Mouse (Mus musculus): ENCODE measurements around the gene Cacna1c.

DNA sequence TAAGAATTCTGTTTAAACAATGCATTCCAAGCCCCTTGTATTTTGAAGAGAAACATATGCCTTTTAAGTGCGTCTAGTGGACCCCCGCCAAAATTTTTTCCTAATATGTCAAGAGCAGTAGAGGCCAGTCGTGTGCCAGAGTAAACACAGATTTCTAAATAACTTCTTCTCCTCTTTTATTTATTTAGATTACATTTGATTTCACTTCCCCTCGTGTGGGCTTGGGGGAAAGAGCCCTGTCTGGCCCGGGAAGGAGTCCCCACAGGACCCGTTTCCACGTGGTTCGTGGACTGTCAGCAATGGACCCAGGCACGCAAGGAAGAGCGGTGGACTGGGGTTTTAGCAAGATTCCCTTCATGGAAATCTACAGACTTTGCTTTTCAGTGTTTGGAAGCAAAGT, 143.4 kb downstream of the Cacna1c start:
- TF ChIP-seq POLR2A (IDR thresholded peaks at IDR 0.05; ENCODE audit: borderline replicate concordance, low read depth, low read length) (no peak), CTCF (IDR thresholded peaks at IDR 0.05; ENCODE audit: low read depth, low read length) (no peak)
